Mouse (Mus musculus) inflammation-experienced regulatory T-cells, adult 6 months (primary cell): ENCODE measurements around the gene Zfp641. TPM values are rescaled to one million over a fixed set of nuclear protein-coding genes. Genes with fewer than 3 reads are reported as not detected.

ENCODE experiments used
- ATAC-seq: one replicate; pipeline ENCODE4 v1.8.0; 2017
- polyA plus RNA-seq, 3 experiments: library from polyadenylated mRNA; unstranded; fragments of 100-300 nt; shearing (Covaris generic); gene quantifications; one replicate each; pipeline ENCODE4 v1.2.1; 2017

The Zfp641 gene
- polyA plus RNA-seq: not detected

- ATAC-seq: no peak
Observed at GRCm38 (mm10) chr15:98295628-98296551, at the start of gene Zfp641. Zfp641 (minus strand) TSS chr15:98296161.

- no peak for ATAC-seq
Observed at GRCm38 (mm10) chr15:98340887-98341286, 44.9 kb upstream of the Zfp641 start, which contains the start of gene Olfr284. Olfr284 (minus strand) TSS chr15:98340987.

GRCm38 (mm10) chr15:98317177-98317724 is 21.3 kb upstream of the Zfp641 start, which contains the start of gene Olfr285:
Olfr285 (minus strand) TSS chr15:98317353.
- no peak for ATAC-seq

- ATAC-seq: no peak
Observed at GRCm38 (mm10) chr15:98315703-98316102, 19.7 kb upstream of the Zfp641 start.

GRCm38 (mm10) chr15:98293651-98294050 is 2.3 kb downstream of the Zfp641 start:
- ATAC-seq: no peak

GRCm38 (mm10) chr15:98288566-98288965 is 7.4 kb downstream of the Zfp641 start:
- no peak for ATAC-seq

GRCm38 (mm10) chr15:98286418-98286817 is 9.5 kb downstream of the Zfp641 start:
- ATAC-seq: no peak

- no peak for ATAC-seq
Observed at GRCm38 (mm10) chr15:98257776-98258175, 38.2 kb downstream of the Zfp641 start.

- ATAC-seq: no peak
Observed at GRCm38 (mm10) chr15:98257193-98257592, 38.8 kb downstream of the Zfp641 start, which contains the start of gene H1fnt. H1fnt (minus strand) TSS chr15:98257293.

- ATAC-seq: no peak
Observed at GRCm38 (mm10) chr15:98256271-98256670, 39.7 kb downstream of the Zfp641 start.

Other genes starting within 250 kb of the Zfp641 start
- 1 to 10 TPM; 4.9 to 5.6 (median 5.2) TPM for gene Pfkm, start 203.6 kb downstream of the Zfp641 start, polyA plus RNA-seq
- gene Senp1, start 202.4 kb downstream of the Zfp641 start, polyA plus RNA-seq: 10 to 100 TPM; 29.3 to 35.6 (median 35.0) TPM
- gene Asb8, start 130.5 kb downstream of the Zfp641 start, polyA plus RNA-seq: 10 to 100 TPM; 37.1 to 44.9 (median 41.2) TPM
- under 1 TPM; 0.25 to 0.91 (median 0.36) TPM for gene Ccdc184, start 129.0 kb downstream of the Zfp641 start, polyA plus RNA-seq
- gene Olfr288, start 100.6 kb downstream of the Zfp641 start, polyA plus RNA-seq: not detected
- gene Gm44579, start 75.2 kb downstream of the Zfp641 start, polyA plus RNA-seq: not detected
- gene Olfr287, start 75.1 kb downstream of the Zfp641 start, polyA plus RNA-seq: not detected
- gene Olfr286, start 61.7 kb downstream of the Zfp641 start, polyA plus RNA-seq: not detected
- gene H1fnt, start 38.9 kb downstream of the Zfp641 start, polyA plus RNA-seq: not detected
- gene Olfr285, start 21.2 kb upstream of the Zfp641 start, polyA plus RNA-seq: not detected
- not detected for gene Olfr284, start 44.8 kb upstream of the Zfp641 start, polyA plus RNA-seq
- not detected for gene Olfr283, start 84.8 kb upstream of the Zfp641 start, polyA plus RNA-seq
- not detected for gene Olfr282, start 135.1 kb upstream of the Zfp641 start, polyA plus RNA-seq
- gene Olfr281, start 156.4 kb upstream of the Zfp641 start, polyA plus RNA-seq: not detected
- not detected for gene OR5BS1P, start 173.7 kb upstream of the Zfp641 start, polyA plus RNA-seq
- not detected for gene Lalba, start 186.6 kb upstream of the Zfp641 start, polyA plus RNA-seq
- gene Olfr279, start 196.2 kb upstream of the Zfp641 start, polyA plus RNA-seq: under 1 TPM in 2 of 3 experiments, not detected in 1; 0.06 to 0.07 TPM
- gene Kansl2, start 238.1 kb upstream of the Zfp641 start, polyA plus RNA-seq: 10 to 100 TPM; 29.4 to 33.1 (median 32.4) TPM